Mouse (Mus musculus) midbrain, embryonic 15.5 days (tissue): Measurements from ENCODE around the gene 1700123O20Rik. TPM values are rescaled to one million over a fixed set of nuclear protein-coding genes. Genes with fewer than 3 reads are reported as not detected.

Source experiments
- ATAC-seq: fragments of 200-750 bp; cut with Nextera tagmentation; replicated peaks from 2 replicates; pipeline ENCODE4 v1.8.0; 2017; ENCODE audit warnings: moderate TSS enrichment
- H3K27ac ChIP-seq: fragments of 300-500 bp; sonication (generic); 2 replicates; pipeline ENCODE4 v1.5.1; 2015; ENCODE audit warnings: mild to moderate bottlenecking, inconsistent platforms
- H3K27me3 ChIP-seq: fragments of 300-500 bp; sonication (generic); replicated peaks from 2 replicates; pipeline ENCODE4 v1.6.1; 2015; ENCODE audit warnings: inconsistent platforms
- H3K36me3 ChIP-seq: fragments of 300-500 bp; sonication (generic); replicated peaks from 2 replicates; pipeline ENCODE4 v1.6.1; 2015; ENCODE audit warnings: inconsistent platforms
- H3K4me1 ChIP-seq: fragments of 300-500 bp; sonication (generic); 2 replicates; pipeline ENCODE4 v1.6.1; 2015; ENCODE audit warnings: inconsistent platforms
- H3K4me2 ChIP-seq: fragments of 300-500 bp; sonication (generic); 2 replicates; pipeline ENCODE4 v1.6.1; 2015; ENCODE audit warnings: inconsistent platforms, mild to moderate bottlenecking, moderate library complexity
- H3K4me3 ChIP-seq: fragments of 300-500 bp; sonication (generic); 2 replicates; pipeline ENCODE4 v1.5.1; 2015; ENCODE audit warnings: mild to moderate bottlenecking, inconsistent platforms
- H3K9ac ChIP-seq: fragments of 300-500 bp; sonication (generic); 2 replicates; pipeline ENCODE4 v1.6.1; 2015; ENCODE audit warnings: mild to moderate bottlenecking, inconsistent platforms
- H3K9me3 ChIP-seq: fragments of 300-500 bp; sonication (generic); 2 replicates; pipeline ENCODE4 v1.6.1; 2016; ENCODE audit warnings: inconsistent platforms
- WGBS: fragments of 180-500 bp; shearing (Covaris S2); methylation state at CpG from one replicate; pipeline ENCODE4 v1.1.7; 2015; ENCODE audit warnings: mixed read lengths; 5-methylcytosine and 5-hydroxymethylcytosine counted together
- polyA plus RNA-seq: library from polyadenylated mRNA; unstranded; fragments of >200 nt; fragmentation: Nextera tagmentation; extraction: Ambion mirVana; gene quantifications from 2 replicates; pipeline ENCODE4 v1.2.1, GENCODE M21; 2015

Gene 1700123O20Rik
- polyA plus RNA-seq, 1 experiment from 2014 or later, result 65.6 TPM

GRCm38 (mm10) chr14:54686522-54687143 lies 617 bp downstream of the 1700123O20Rik start, which contains the start of gene Acin1:
Gene Acin1, minus strand, starts transcription at chr14:54686931.
- ATAC-seq, result peak; percentile 98
- peak within 1 kb of the TSS; percentile 60 for H3K4me3 ChIP-seq
- H3K4me1 ChIP-seq, result peaks cover 41% of the 10 kb centered on the region
- H3K27ac ChIP-seq, result peak within 1 kb of the TSS; percentile 94
- peak within 1 kb of the TSS; percentile 76 for H3K4me2 ChIP-seq
- under 1% methylated on average over 44 of the region's 44 CpGs for WGBS
- H3K9me3 ChIP-seq, result no peaks in the 10 kb centered on the region
- H3K36me3 ChIP-seq, result peaks cover 14% of the 10 kb centered on the region; the same call in 1 of the 2 replicates
- no peaks in the 10 kb centered on the region for H3K27me3 ChIP-seq
- peak within 1 kb of the TSS; percentile 87 for H3K9ac ChIP-seq

GRCm38 (mm10) chr14:54687251-54687650 lies 1.2 kb downstream of the 1700123O20Rik start:
- peak overlapping the region; percentile 80 for H3K27ac ChIP-seq
- ATAC-seq, result no peak
- peaks cover 41% of the 10 kb centered on the region for H3K4me1 ChIP-seq
- H3K27me3 ChIP-seq, result no peaks in the 10 kb centered on the region
- H3K36me3 ChIP-seq, result peaks cover 14% of the 10 kb centered on the region; the same call in 1 of the 2 replicates
- peak overlapping the region; percentile 60 for H3K9ac ChIP-seq
- H3K4me2 ChIP-seq, result peak overlapping the region; percentile 61
- 8% methylated on average over 8 of the region's 8 CpGs for WGBS
- H3K4me3 ChIP-seq, result peak overlapping the region; percentile 60
- no peaks in the 10 kb centered on the region for H3K9me3 ChIP-seq

- no peak overlapping the region for H3K4me3 ChIP-seq
- 83% methylated on average over 6 of the region's 6 CpGs for WGBS
- no peak for ATAC-seq
Observed at GRCm38 (mm10) chr14:54695042-54695441, 9.0 kb downstream of the 1700123O20Rik start.

GRCm38 (mm10) chr14:54696752-54697151 lies 10.7 kb downstream of the 1700123O20Rik start:
- Histone ChIP-seq H3K4me1 (no peaks in the 10 kb centered on the region), H3K9ac (no peak overlapping the region), H3K4me3 (no peak overlapping the region), H3K27me3 (no peaks in the 10 kb centered on the region), H3K4me2 (no peak overlapping the region), H3K36me3 (peaks cover 7% of the 10 kb centered on the region), H3K9me3 (no peaks in the 10 kb centered on the region), H3K27ac (no peak overlapping the region)
- no peak for ATAC-seq
- 90% methylated on average over 4 of the region's 4 CpGs for WGBS

More at GRCm38 (mm10) chr14:54695042-54695441, 9.0 kb downstream of the 1700123O20Rik start:
- Histone ChIP-seq H3K27ac (no peak overlapping the region), H3K9ac (no peak overlapping the region), H3K27me3 (no peaks in the 10 kb centered on the region), H3K4me2 (no peak overlapping the region), H3K36me3 (peaks cover 10% of the 10 kb centered on the region), H3K9me3 (no peaks in the 10 kb centered on the region), H3K4me1 (no peaks in the 10 kb centered on the region)

- no peak within 1 kb of the TSS for H3K27ac ChIP-seq
- no peaks in the 10 kb centered on the region for H3K4me1 ChIP-seq
- no peak within 1 kb of the TSS for H3K4me2 ChIP-seq
- ATAC-seq, result no peak
- H3K9ac ChIP-seq, result no peak within 1 kb of the TSS
- H3K9me3 ChIP-seq, result no peaks in the 10 kb centered on the region
- no peaks in the 10 kb centered on the region for H3K36me3 ChIP-seq
- WGBS, result 71% methylated on average over 4 of the region's 4 CpGs
- no peak within 1 kb of the TSS for H3K4me3 ChIP-seq
- H3K27me3 ChIP-seq, result no peaks in the 10 kb centered on the region
Observed at GRCm38 (mm10) chr14:54698733-54699132, 12.7 kb downstream of the 1700123O20Rik start, which contains the start of gene Gm29776. Gene Gm29776, minus strand, starts transcription at chr14:54698833.

GRCm38 (mm10) chr14:54699586-54699985 lies 13.6 kb downstream of the 1700123O20Rik start:
- Histone ChIP-seq H3K27ac (no peak overlapping the region), H3K36me3 (no peaks in the 10 kb centered on the region), H3K27me3 (no peaks in the 10 kb centered on the region), H3K4me2 (no peak overlapping the region), H3K4me1 (no peaks in the 10 kb centered on the region), H3K4me3 (no peak overlapping the region), H3K9ac (no peak overlapping the region), H3K9me3 (no peaks in the 10 kb centered on the region)
- 64% methylated on average over 3 of the region's 3 CpGs for WGBS
- ATAC-seq, result no peak

- Histone ChIP-seq H3K27ac (no peak overlapping the region), H3K27me3 (no peaks in the 10 kb centered on the region), H3K4me3 (no peak overlapping the region), H3K36me3 (no peaks in the 10 kb centered on the region), H3K4me2 (no peak overlapping the region), H3K4me1 (no peaks in the 10 kb centered on the region), H3K9ac (no peak overlapping the region), H3K9me3 (no peaks in the 10 kb centered on the region)
- WGBS, result 13% methylated on average over 6 of the region's 6 CpGs
- peak; percentile 72; the same call in 1 of the 2 replicates for ATAC-seq
Observed at GRCm38 (mm10) chr14:54701298-54701697, 15.3 kb downstream of the 1700123O20Rik start.

- H3K4me3 ChIP-seq, result no peak overlapping the region
- no peak overlapping the region for H3K27ac ChIP-seq
- H3K4me1 ChIP-seq, result no peaks in the 10 kb centered on the region
- no peak overlapping the region for H3K9ac ChIP-seq
- no peak for ATAC-seq
- H3K9me3 ChIP-seq, result no peaks in the 10 kb centered on the region
- H3K27me3 ChIP-seq, result no peaks in the 10 kb centered on the region
- 66% methylated on average over 10 of the region's 10 CpGs for WGBS
- no peaks in the 10 kb centered on the region for H3K36me3 ChIP-seq
- H3K4me2 ChIP-seq, result no peak overlapping the region
Observed at GRCm38 (mm10) chr14:54703207-54703606, 17.2 kb downstream of the 1700123O20Rik start.

- Histone ChIP-seq H3K27me3 (no peaks in the 10 kb centered on the region), H3K36me3 (no peaks in the 10 kb centered on the region), H3K9me3 (no peaks in the 10 kb centered on the region), H3K4me2 (no peak overlapping the region), H3K9ac (no peak overlapping the region), H3K4me1 (no peaks in the 10 kb centered on the region), H3K27ac (no peak overlapping the region), H3K4me3 (no peak overlapping the region)
- ATAC-seq, result no peak
- WGBS, result 59% methylated on average over 5 of the region's 5 CpGs
Observed at GRCm38 (mm10) chr14:54705844-54706243, 19.8 kb downstream of the 1700123O20Rik start.

- H3K9me3 ChIP-seq, result no peaks in the 10 kb centered on the region
- no peak overlapping the region for H3K4me3 ChIP-seq
- H3K4me2 ChIP-seq, result no peak overlapping the region
- H3K27me3 ChIP-seq, result no peaks in the 10 kb centered on the region
- 49% methylated on average over 17 of the region's 17 CpGs for WGBS
- no peak overlapping the region for H3K27ac ChIP-seq
- no peak for ATAC-seq
- H3K4me1 ChIP-seq, result no peaks in the 10 kb centered on the region
- no peak overlapping the region for H3K9ac ChIP-seq
- no peaks in the 10 kb centered on the region for H3K36me3 ChIP-seq
Observed at GRCm38 (mm10) chr14:54706589-54707320, 20.7 kb downstream of the 1700123O20Rik start.

GRCm38 (mm10) chr14:54709054-54709453 lies 23.0 kb downstream of the 1700123O20Rik start:
- Histone ChIP-seq H3K27ac (no peak overlapping the region), H3K27me3 (no peaks in the 10 kb centered on the region), H3K36me3 (no peaks in the 10 kb centered on the region), H3K9ac (no peak overlapping the region), H3K4me3 (no peak overlapping the region), H3K4me1 (peaks cover 2% of the 10 kb centered on the region; the same call in 1 of the 2 replicates), H3K9me3 (no peaks in the 10 kb centered on the region), H3K4me2 (no peak overlapping the region)
- no peak for ATAC-seq
- WGBS, result 84% methylated on average over 9 of the region's 9 CpGs

GRCm38 (mm10) chr14:54712074-54712473 lies 26.1 kb downstream of the 1700123O20Rik start, which contains the start of gene Cebpe:
Gene Cebpe, minus strand, starts transcription at chr14:54712174.
- H3K4me3 ChIP-seq, result no peak within 1 kb of the TSS
- no peak for ATAC-seq

More at GRCm38 (mm10) chr14:54712074-54712473, 26.1 kb downstream of the 1700123O20Rik start, which contains the start of gene Cebpe:
- WGBS, result 83% methylated on average over 7 of the region's 7 CpGs
- no peaks in the 10 kb centered on the region for H3K27me3 ChIP-seq
- no peak within 1 kb of the TSS for H3K4me2 ChIP-seq
- no peaks in the 10 kb centered on the region for H3K9me3 ChIP-seq
- H3K36me3 ChIP-seq, result no peaks in the 10 kb centered on the region
- H3K27ac ChIP-seq, result no peak within 1 kb of the TSS
- H3K9ac ChIP-seq, result no peak within 1 kb of the TSS
- H3K4me1 ChIP-seq, result peaks cover 15% of the 10 kb centered on the region
